Mouse (Mus musculus): ENCODE measurements around the gene Ppm1m. TPM values are rescaled to one million over a fixed set of nuclear protein-coding genes. Genes with fewer than 3 reads are reported as not detected.

The Ppm1m gene
- total and polyA plus RNA-seq, 2 experiments: 13.7 to 22.7 TPM

DNA sequence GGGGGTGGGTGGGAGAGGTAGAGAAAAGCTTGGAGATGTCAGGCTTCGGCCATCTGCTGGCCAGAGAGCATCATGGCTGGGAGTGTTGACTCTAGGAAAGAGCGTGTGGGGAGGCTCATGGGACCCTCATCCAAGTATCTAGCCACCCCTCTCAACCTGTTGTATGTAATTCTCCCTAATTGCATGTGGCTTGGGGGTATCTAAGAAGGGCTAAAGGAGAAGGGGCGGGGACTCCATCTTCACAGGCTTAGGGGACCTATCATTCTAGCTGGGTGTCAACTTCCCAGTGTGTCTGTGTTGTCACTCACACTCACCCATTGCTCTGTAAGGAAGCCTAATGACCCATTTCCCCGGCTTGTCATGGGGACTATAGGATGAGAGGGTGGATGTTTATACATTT lies 32.3 kb upstream of the Ppm1m start:
- DNase-seq (ENCODE audit: extremely low read depth, low read depth, low spot score): peak; percentile 89
- H3K79me2 ChIP-seq (ENCODE audit: control insufficient read depth, insufficient read depth, low read length): no peaks in the 10 kb centered on the region
- H3K36me3 ChIP-seq (ENCODE audit: control insufficient read depth, insufficient read depth, low read length): peaks cover 25% of the 10 kb centered on the region
- H3K9ac ChIP-seq (ENCODE audit: low read depth, low read length): no peak overlapping the region
- no peak overlapping the region for H3K4me3 ChIP-seq (ENCODE audit: insufficient read depth, low read depth, low read length)
- no peaks in the 10 kb centered on the region for H3K4me1 ChIP-seq (ENCODE audit: control insufficient read depth, insufficient read depth, low read length)
- TF ChIP-seq CTCF (IDR thresholded peaks at IDR 0.05; ENCODE audit: low read depth, low read length) (peak; percentile 51), POLR2A (IDR thresholded peaks at IDR 0.05; ENCODE audit: extremely low read depth, insufficient read depth, low read length) (no peak; the same call in 1 of the 2 replicates)
- 38% methylated on average over 4 of the region's 4 CpGs for WGBS
- no peak overlapping the region for H3K27ac ChIP-seq (replicated peaks; ENCODE audit: insufficient read depth, low read depth, low read length)
- H3K27me3 ChIP-seq (ENCODE audit: control insufficient read depth, insufficient read depth, low read length): no peaks in the 10 kb centered on the region

DNA sequence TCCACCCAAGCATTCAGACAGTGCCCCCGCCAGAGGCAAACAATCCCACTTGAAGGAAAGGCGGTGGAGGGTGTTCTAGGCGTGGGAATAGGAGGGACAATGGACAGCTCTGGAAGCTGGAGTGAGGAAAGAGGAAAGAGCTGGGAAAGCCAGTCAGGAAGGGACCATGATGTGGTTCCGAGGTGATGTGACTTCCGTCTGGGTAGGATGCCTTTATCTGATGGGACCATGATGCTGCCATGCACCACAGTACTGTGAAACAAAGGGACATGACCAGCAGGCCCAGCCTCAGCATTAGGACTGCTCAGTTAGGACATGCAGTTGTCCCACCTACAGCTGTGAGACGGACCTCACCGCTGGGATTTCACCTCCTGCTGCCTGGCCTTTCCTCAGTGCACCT lies 31.7 kb upstream of the Ppm1m start:
- WGBS: 14% methylated on average over 7 of the region's 7 CpGs
- H3K9ac ChIP-seq (ENCODE audit: low read depth, low read length): no peak overlapping the region
- no peaks in the 10 kb centered on the region for H3K27me3 ChIP-seq (ENCODE audit: control insufficient read depth, insufficient read depth, low read length)
- DNase-seq (ENCODE audit: extremely low read depth, low read depth, low spot score): peak; percentile 92
- TF ChIP-seq POLR2A (IDR thresholded peaks at IDR 0.05; ENCODE audit: extremely low read depth, insufficient read depth, low read length) (0 out of 2 replicates have a peak, but pooled peaks have one; percentile 16), CTCF (IDR thresholded peaks at IDR 0.05; ENCODE audit: low read depth, low read length) (no peak)
- no peak overlapping the region for H3K4me3 ChIP-seq (ENCODE audit: insufficient read depth, low read depth, low read length)
- peaks cover 21% of the 10 kb centered on the region for H3K36me3 ChIP-seq (ENCODE audit: control insufficient read depth, insufficient read depth, low read length)
- no peak overlapping the region; the same call in 1 of the 2 replicates for H3K27ac ChIP-seq (replicated peaks; ENCODE audit: insufficient read depth, low read depth, low read length)
- H3K4me1 ChIP-seq (ENCODE audit: control insufficient read depth, insufficient read depth, low read length): no peaks in the 10 kb centered on the region
- no peaks in the 10 kb centered on the region for H3K79me2 ChIP-seq (ENCODE audit: control insufficient read depth, insufficient read depth, low read length)

DNA sequence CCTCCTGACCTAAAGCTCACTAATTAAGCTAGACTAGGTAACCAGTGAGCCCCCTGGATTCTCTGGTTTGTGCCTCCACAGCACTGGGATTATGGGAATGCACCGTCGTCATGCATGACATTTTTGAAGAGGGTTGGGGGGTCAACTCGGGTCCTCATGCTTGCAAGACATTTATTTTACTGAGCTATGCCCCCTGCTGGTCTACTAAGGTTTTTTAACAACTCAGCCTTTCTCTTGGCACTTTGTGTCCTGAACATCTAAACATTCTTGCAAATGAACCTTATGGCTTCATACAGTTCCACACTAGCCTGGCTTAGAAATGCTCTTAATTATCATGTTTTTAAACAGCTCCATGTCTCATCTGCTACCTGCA lies 31.2 kb upstream of the Ppm1m start:
- peak; percentile 28; the same call in 1 of the 2 replicates for TF ChIP-seq CTCF (IDR thresholded peaks at IDR 0.05; ENCODE audit: low read depth, low read length)
- no peak for TF ChIP-seq POLR2A (IDR thresholded peaks at IDR 0.05; ENCODE audit: extremely low read depth, insufficient read depth, low read length)
- Histone ChIP-seq H3K79me2 (ENCODE audit: control insufficient read depth, insufficient read depth, low read length) (no peaks in the 10 kb centered on the region), H3K27me3 (ENCODE audit: control insufficient read depth, insufficient read depth, low read length) (no peaks in the 10 kb centered on the region), H3K36me3 (ENCODE audit: control insufficient read depth, insufficient read depth, low read length) (peaks cover 20% of the 10 kb centered on the region), H3K4me3 (ENCODE audit: insufficient read depth, low read depth, low read length) (no peak overlapping the region), H3K9ac (ENCODE audit: low read depth, low read length) (no peak overlapping the region), H3K27ac (replicated peaks; ENCODE audit: insufficient read depth, low read depth, low read length) (peak overlapping the region; percentile 30), H3K4me1 (ENCODE audit: control insufficient read depth, insufficient read depth, low read length) (no peaks in the 10 kb centered on the region)
- 6% methylated on average over 3 of the region's 3 CpGs for WGBS
- peak; percentile 82 for DNase-seq (ENCODE audit: extremely low read depth, low read depth, low spot score)

DNA sequence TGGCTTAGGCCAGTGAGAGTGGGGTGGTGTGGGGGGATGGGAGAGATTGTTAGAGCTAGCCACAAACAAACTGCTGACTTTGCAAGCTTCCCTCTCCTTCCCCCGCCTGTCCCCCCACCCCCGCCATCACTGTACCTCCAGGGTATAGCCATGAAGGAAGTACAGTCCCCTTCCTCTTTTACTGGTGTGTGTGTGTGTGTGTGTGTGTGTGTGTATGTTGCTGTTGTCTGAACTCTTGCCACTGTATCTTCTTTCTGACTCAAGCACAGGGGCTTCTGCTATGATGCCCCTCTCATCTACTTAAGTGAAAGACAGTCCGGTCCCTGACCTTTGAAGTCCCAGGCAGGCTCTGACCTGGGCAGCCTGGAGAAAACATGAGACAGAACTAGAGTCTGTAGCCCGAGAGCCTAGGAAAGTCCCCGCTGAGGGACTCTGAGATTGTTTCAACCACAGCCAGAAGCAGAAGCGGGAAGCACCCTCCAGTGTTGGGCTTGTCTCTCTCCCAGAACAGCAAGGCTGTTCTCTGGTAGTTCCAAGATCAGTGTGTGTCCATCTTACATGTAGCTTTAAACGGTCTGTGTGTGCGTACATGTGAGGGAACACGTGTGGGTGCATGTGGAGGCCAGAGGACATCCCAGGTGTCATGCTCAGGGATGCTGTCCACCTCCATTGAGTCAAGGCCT lies 30.6 kb upstream of the Ppm1m start:
- DNase-seq (ENCODE audit: extremely low read depth, low read depth, low spot score): peak; percentile 82
- H3K9ac ChIP-seq (ENCODE audit: low read depth, low read length): no peak overlapping the region
- H3K36me3 ChIP-seq (ENCODE audit: control insufficient read depth, insufficient read depth, low read length): peaks cover 16% of the 10 kb centered on the region
- H3K4me3 ChIP-seq (ENCODE audit: insufficient read depth, low read depth, low read length): no peak overlapping the region
- H3K27ac ChIP-seq (replicated peaks; ENCODE audit: insufficient read depth, low read depth, low read length): peak overlapping the region; percentile 30
- 38% methylated on average over 9 of the region's 9 CpGs for WGBS
- H3K79me2 ChIP-seq (ENCODE audit: control insufficient read depth, insufficient read depth, low read length): no peaks in the 10 kb centered on the region
- no peaks in the 10 kb centered on the region for H3K4me1 ChIP-seq (ENCODE audit: control insufficient read depth, insufficient read depth, low read length)
- TF ChIP-seq CTCF (IDR thresholded peaks at IDR 0.05; ENCODE audit: low read depth, low read length): no peak
- TF ChIP-seq POLR2A (IDR thresholded peaks at IDR 0.05; ENCODE audit: extremely low read depth, insufficient read depth, low read length): no peak
- H3K27me3 ChIP-seq (ENCODE audit: control insufficient read depth, insufficient read depth, low read length): no peaks in the 10 kb centered on the region

DNA sequence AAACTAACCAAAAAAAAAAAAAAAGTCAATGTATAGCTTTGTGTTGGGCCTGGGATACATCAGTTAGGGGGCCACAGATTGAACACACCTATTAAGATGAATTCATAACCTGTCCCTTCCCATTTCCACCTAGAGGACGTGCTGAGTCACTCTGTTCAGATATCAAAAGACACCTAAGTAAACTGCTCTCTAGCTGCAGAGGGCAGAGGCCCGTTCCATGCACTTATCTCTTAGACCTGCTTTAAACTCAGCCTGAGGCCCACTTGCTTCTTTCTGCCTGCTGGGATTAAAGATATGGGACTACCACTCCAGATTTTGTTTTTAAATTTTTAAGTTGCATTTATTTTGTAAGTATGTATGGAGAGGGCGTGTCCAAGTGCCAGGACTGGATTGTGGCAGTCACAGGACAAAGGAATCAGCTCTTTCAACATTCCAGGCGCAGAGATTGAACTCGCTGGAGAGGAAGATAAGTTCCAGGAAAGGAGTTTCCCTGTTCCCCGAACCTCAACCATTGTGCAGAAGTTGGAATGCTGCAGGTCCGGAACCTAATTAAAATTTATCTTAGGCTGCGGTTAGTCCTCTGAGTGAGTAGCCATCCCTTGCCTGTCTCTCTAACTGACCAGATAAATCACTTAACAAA lies 28.4 kb upstream of the Ppm1m start:
- DNase-seq (ENCODE audit: extremely low read depth, low read depth, low spot score): no peak
- Histone ChIP-seq H3K27me3 (ENCODE audit: control insufficient read depth, insufficient read depth, low read length) (no peaks in the 10 kb centered on the region), H3K4me3 (ENCODE audit: insufficient read depth, low read depth, low read length) (no peak overlapping the region), H3K4me1 (ENCODE audit: control insufficient read depth, insufficient read depth, low read length) (no peaks in the 10 kb centered on the region), H3K9ac (ENCODE audit: low read depth, low read length) (no peak overlapping the region), H3K36me3 (ENCODE audit: control insufficient read depth, insufficient read depth, low read length) (no peaks in the 10 kb centered on the region), H3K27ac (replicated peaks; ENCODE audit: insufficient read depth, low read depth, low read length) (no peak overlapping the region), H3K79me2 (ENCODE audit: control insufficient read depth, insufficient read depth, low read length) (no peaks in the 10 kb centered on the region)
- TF ChIP-seq POLR2A (IDR thresholded peaks at IDR 0.05; ENCODE audit: extremely low read depth, insufficient read depth, low read length): no peak
- TF ChIP-seq CTCF (IDR thresholded peaks at IDR 0.05; ENCODE audit: low read depth, low read length): no peak
- WGBS: 64% methylated on average over 8 of the region's 8 CpGs

Measured in liver, adult 2 months (tissue).